Mouse (Mus musculus): Measurements from ENCODE around the gene Fbxl5.

Gene Fbxl5

GRCm38 (mm10) chr5:43800700-43801099, 20.7 kb downstream of the Fbxl5 start:
- in situ Hi-C loops (cut with MboI; ENCODE audit: low pct_unique_long_range_greater_than_20kb in 1 of 2, low sequenced_read_pairs in 2 of 2, unreplicated experiment in 1 of 2), result no loop called here

GRCm38 (mm10) chr5:43799530-43799929, 21.9 kb downstream of the Fbxl5 start:
- in situ Hi-C loops (cut with MboI; ENCODE audit: low pct_unique_long_range_greater_than_20kb in 1 of 2, low sequenced_read_pairs in 2 of 2, unreplicated experiment in 1 of 2), result no loop called here

GRCm38 (mm10) chr5:43792354-43792753, 29.1 kb downstream of the Fbxl5 start:
- in situ Hi-C loops (cut with MboI; ENCODE audit: low pct_unique_long_range_greater_than_20kb in 1 of 2, low sequenced_read_pairs in 2 of 2, unreplicated experiment in 1 of 2), result no loop called here

GRCm38 (mm10) chr5:43787976-43788752, 33.3 kb downstream of the Fbxl5 start:
- in situ Hi-C loops (cut with MboI; ENCODE audit: low pct_unique_long_range_greater_than_20kb in 1 of 2, low sequenced_read_pairs in 2 of 2, unreplicated experiment in 1 of 2), result no loop called here

- in situ Hi-C loops (cut with MboI; ENCODE audit: low pct_unique_long_range_greater_than_20kb in 1 of 2, low sequenced_read_pairs in 2 of 2, unreplicated experiment in 1 of 2), result no loop called here
Observed at GRCm38 (mm10) chr5:43786607-43787006, 34.8 kb downstream of the Fbxl5 start.

- in situ Hi-C loops (cut with MboI; ENCODE audit: low pct_unique_long_range_greater_than_20kb in 1 of 2, low sequenced_read_pairs in 2 of 2, unreplicated experiment in 1 of 2), result no loop called here
Observed at GRCm38 (mm10) chr5:43783996-43784395, 37.4 kb downstream of the Fbxl5 start.

GRCm38 (mm10) chr5:43781977-43782930, 39.2 kb downstream of the Fbxl5 start:
- in situ Hi-C loops (cut with MboI; ENCODE audit: low pct_unique_long_range_greater_than_20kb in 1 of 2, low sequenced_read_pairs in 2 of 2, unreplicated experiment in 1 of 2), result no loop called here

- in situ Hi-C loops (cut with MboI; ENCODE audit: low pct_unique_long_range_greater_than_20kb in 1 of 2, low sequenced_read_pairs in 2 of 2, unreplicated experiment in 1 of 2), result no loop called here
Observed at GRCm38 (mm10) chr5:43781423-43781976, 39.9 kb downstream of the Fbxl5 start.

GRCm38 (mm10) chr5:43778583-43778982, 42.9 kb downstream of the Fbxl5 start:
- in situ Hi-C loops (cut with MboI; ENCODE audit: low pct_unique_long_range_greater_than_20kb in 1 of 2, low sequenced_read_pairs in 2 of 2, unreplicated experiment in 1 of 2), result no loop called here

- in situ Hi-C loops (cut with MboI; ENCODE audit: low pct_unique_long_range_greater_than_20kb in 1 of 2, low sequenced_read_pairs in 2 of 2, unreplicated experiment in 1 of 2), result no loop called here
Observed at GRCm38 (mm10) chr5:43776993-43777392, 44.4 kb downstream of the Fbxl5 start.

- in situ Hi-C loops (cut with MboI; ENCODE audit: low pct_unique_long_range_greater_than_20kb in 1 of 2, low sequenced_read_pairs in 2 of 2, unreplicated experiment in 1 of 2), result no loop called here
Observed at GRCm38 (mm10) chr5:43776407-43776806, 45.0 kb downstream of the Fbxl5 start.

GRCm38 (mm10) chr5:43771555-43771954, 49.9 kb downstream of the Fbxl5 start:
- in situ Hi-C loops (cut with MboI; ENCODE audit: low pct_unique_long_range_greater_than_20kb in 1 of 2, low sequenced_read_pairs in 2 of 2, unreplicated experiment in 1 of 2), result no loop called here

GRCm38 (mm10) chr5:43770618-43771354, 50.7 kb downstream of the Fbxl5 start:
- in situ Hi-C loops (cut with MboI; ENCODE audit: low pct_unique_long_range_greater_than_20kb in 1 of 2, low sequenced_read_pairs in 2 of 2, unreplicated experiment in 1 of 2), result no loop called here

- in situ Hi-C loops (cut with MboI; ENCODE audit: low pct_unique_long_range_greater_than_20kb in 1 of 2, low sequenced_read_pairs in 2 of 2, unreplicated experiment in 1 of 2), result no loop called here
Observed at GRCm38 (mm10) chr5:43749092-43749491, 72.3 kb downstream of the Fbxl5 start.

GRCm38 (mm10) chr5:43748039-43748438, 73.4 kb downstream of the Fbxl5 start:
- in situ Hi-C loops (cut with MboI; ENCODE audit: low pct_unique_long_range_greater_than_20kb in 1 of 2, low sequenced_read_pairs in 2 of 2, unreplicated experiment in 1 of 2), result no loop called here

GRCm38 (mm10) chr5:43745156-43745555, 76.3 kb downstream of the Fbxl5 start:
- in situ Hi-C loops (cut with MboI; ENCODE audit: low pct_unique_long_range_greater_than_20kb in 1 of 2, low sequenced_read_pairs in 2 of 2, unreplicated experiment in 1 of 2), result no loop called here

- in situ Hi-C loops (cut with MboI; ENCODE audit: low pct_unique_long_range_greater_than_20kb in 1 of 2, low sequenced_read_pairs in 2 of 2, unreplicated experiment in 1 of 2), result no loop called here
Observed at GRCm38 (mm10) chr5:43744187-43744586, 77.3 kb downstream of the Fbxl5 start.

GRCm38 (mm10) chr5:43732381-43732780, 89.1 kb downstream of the Fbxl5 start:
- in situ Hi-C loops (cut with MboI; ENCODE audit: low pct_unique_long_range_greater_than_20kb in 1 of 2, low sequenced_read_pairs in 2 of 2, unreplicated experiment in 1 of 2), result no loop called here

All from mouse embryonic stem cell (cell line).